Mouse (Mus musculus) urinary bladder, adult 2 months (tissue): Measurements from ENCODE around the gene Taf7l. TPM values are rescaled to one million over a fixed set of nuclear protein-coding genes. Genes with fewer than 3 reads are reported as not detected.

Source experiments
- DNase-seq: peaks from one replicate; pipeline ENCODE4 v3.0.0; 2022; ENCODE audit warnings: low spot score
- polyA plus RNA-seq: library from polyadenylated mRNA; depleted of rRNA; stranded (reverse); fragments of >200 nt; gene quantifications from 2 replicates; pipeline ENCODE4 v1.2.3, GENCODE M21; 2012; rRNA removed

The Taf7l gene
- polyA plus RNA-seq: not detected in 2 replicates

DNA sequence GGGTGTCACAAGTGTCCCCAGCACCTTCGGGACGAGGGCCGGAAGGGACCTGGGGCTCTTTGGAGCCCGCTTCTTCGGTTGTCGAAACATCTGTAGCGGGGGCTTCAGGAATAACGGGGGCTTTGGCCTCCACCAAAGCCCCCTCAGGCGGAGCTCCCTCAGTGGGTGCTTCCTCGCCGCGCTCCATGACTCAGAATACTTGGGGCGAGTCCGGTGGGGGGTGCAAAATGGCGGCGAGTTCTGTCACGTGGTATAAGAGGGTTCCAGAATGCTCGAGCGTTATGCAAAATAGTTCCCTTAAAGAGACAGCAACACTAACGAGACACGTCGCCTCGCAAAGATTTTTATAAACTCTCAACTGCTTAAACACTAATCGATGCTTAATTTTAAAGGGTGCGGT lies at the start of gene Taf7l:
Gene Taf7l (minus strand): TSS at position 201 of the 400 bp plus-strand sequence.
- DNase-seq: no peak

DNA sequence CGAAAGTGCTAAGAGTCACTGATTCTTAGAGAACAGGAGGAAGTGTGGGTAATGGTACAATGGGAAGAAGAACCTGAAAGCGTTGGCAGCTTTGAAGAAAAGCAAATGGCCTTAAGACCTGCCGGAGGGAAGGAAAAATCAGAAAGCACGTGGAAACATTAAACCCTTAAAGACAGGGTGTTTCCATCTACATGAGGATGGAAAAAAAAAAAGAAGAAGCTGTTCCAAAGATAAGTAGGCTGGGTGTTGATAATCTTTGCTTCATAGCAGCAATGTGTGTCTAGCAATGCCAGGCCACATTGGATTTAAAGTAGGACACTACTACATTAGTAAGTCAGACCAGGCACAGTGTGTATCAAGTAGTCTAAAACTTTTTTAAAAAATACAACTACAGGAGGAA lies 49.0 kb upstream of the Taf7l start:
- DNase-seq: no peak

DNA sequence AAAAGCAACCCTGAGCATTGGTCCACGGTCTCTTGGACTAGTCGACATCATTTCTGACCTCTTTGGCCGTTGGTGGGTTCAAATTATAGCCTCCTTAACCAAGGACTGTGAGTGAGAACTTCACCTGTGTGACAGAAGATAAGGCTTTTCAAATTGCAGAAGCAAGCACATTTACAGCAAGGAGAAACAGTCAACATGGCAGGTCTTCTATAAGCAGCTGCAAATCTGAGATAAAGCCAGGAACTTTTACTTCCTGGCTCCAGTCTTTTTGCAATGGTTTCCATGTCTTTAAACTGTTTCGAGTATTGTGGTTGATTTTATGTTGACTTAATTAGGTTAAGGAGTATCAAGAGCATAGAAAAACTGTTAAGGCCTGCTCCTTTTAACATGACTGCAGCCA lies 47.5 kb upstream of the Taf7l start:
- no peak for DNase-seq

DNA sequence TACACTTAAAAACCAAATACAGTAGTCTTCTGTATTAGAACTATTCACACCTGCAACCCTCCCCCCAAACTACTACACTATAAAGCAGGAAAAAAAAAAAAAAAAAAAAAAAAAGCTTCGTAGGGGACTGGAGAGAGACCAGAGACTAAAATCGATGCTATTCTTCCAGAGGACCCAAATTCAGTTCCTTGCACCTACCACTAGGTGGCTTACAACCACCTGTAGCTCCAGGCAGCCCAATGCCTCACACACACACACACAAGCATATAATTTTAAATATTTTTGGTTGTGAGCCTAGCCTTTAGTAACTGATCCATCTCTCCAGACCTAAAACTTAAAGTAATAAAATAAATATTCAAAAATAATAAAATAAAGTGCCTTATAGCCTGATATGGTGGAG lies 33.2 kb upstream of the Taf7l start:
- no peak for DNase-seq

DNA sequence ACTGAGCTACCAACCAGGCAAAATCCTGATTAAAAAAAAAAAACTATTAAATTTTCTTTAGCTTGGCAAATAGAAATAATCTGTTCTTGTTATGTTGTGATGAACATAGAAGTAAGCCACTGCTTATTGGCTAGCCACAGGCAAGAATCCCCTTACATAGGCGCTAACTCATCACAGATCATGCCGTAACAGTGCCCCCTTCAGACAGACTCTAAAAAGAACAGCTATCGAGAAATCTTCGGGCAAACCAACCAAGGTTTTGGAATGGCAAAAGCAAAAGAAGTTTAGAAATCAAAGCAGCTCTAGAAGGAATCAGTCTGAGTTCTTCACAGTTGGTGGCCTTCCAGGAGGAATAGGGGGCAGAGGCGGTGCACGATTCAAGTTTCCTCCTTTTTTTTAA lies 31.7 kb upstream of the Taf7l start:
- no peak for DNase-seq

DNA sequence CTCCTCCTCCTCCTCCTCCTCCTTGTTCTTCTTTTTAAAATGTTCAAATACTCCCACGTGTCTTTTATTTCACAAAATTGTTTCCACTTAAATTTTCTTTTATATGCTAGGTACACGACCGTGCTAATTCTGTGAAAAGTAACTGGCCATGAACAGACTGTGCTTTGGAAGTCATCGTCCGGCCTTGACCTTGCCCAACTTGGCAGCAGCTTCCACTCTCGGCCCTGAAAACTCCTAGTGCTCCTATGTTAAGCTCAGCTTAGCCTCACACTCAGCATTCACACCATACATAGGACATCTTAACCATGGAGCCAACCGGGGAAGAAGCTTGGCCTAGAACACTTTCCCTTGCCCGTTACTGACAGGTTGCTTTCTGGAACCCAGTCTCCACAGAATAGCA lies 24.4 kb upstream of the Taf7l start:
- no peak for DNase-seq

DNA sequence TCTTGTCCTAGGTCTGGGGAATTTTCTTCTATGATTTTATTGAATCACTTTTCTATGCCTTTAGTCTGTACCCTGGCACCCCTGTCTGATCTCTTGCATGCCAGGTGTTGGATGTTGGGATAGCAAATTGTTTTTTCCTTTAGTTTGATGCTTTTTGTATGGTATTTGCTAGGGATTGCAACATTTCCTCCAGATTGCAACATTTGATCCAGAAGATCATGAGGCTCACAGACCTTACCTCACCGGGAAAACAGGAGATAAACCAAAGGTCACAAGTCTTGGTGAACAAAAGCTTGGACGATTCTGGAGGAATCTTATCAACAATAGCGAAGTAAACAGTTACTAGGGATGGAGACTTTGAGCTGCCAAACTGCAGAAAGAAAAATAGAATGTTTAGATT lies 5.4 kb upstream of the Taf7l start:
- DNase-seq: no peak

DNA sequence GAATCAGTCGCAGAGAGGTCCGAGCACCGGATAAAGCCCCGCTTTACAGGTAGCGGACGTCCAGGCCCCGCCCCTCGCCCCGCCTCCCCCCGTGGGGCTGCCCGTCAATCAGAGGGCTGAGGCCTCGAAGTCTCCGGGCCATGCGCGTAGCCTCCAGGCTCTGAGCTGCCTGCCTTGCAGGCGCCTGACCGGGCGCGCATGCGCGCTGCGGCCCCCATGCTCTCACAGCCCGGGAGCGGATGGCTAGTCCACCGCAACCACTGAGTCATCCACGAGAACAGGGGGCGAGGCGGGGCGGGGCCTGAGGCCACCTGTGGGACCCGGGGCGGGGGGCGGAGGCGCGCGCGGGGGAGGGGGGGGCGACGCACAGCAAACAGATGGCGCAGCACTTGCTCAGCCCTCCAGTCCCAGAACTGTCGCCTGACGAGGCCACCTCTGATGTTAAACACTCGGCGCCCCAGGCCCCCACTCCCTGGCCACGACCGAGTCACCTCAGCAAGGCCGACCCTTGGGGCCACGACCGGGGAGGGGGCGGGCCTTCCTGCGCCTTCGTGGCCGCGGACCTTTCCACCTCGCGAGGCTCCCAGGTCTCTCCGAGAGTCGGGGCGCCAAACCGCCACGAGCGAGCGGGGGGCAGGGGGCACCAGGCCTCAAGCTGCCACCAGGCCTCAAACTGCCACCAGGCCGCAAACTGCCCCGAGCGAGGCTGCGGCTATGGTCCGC lies 1.1 kb downstream of the Taf7l start:
- no peak for DNase-seq

DNA sequence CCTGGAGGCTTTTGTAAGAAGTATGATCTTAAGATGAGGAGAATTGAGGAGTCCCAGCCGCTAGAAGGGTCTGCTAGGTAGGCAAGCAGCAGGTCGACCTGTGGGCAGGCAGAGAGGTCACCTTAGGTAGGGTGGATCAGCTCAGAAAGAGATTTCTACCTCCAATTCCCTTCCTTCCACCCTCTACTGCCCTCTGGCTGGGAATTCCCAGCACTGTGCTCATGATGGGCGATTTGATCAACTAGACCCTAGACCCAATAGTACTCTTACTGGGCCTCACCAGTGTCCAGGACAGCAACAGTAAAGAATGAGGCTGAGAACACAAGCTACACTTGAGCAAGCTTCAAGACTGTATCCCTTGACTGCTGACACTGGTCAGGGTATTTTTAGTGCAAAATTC lies 49.0 kb downstream of the Taf7l start:
- DNase-seq: no peak

DNA sequence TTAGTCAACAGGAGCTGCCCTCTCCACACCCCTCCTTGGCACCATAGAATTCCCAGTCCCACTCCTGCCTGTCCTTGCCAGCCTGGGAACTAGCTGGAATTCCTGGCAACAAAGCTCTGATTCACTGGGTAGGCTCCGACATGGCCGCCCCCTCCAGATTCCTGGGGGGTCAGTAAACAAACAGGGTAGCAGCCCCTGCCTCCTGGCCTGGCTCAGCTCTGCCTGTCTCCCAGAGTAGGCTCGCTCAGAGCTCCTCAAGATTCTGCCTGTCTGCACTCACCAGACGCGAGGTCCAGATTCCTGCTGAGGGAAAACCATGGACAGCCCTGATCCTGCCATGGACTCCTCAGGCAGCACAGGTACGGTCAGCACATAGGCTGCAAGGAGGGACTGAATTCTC lies 49.5 kb downstream of the Taf7l start:
- no peak for DNase-seq

DNA sequence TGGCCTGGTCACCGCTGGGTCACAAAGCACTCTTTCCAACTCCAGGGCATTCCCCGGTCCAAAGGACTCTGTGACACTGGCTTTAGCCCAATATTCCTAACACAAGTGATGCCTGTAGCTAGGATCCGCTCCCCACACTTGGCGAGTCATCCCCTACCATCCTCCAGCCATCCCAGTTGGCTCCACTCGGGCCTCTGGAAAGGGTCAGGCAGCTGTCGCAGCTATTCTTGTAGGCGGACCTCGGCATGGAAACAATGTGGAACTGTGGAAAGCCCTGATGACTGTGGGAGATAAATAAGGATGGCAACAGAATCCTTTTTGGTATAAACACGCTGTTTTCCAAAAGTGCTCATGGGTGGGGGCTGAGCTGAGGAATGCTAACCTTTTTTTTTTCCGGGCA lies 50.5 kb downstream of the Taf7l start:
- DNase-seq: no peak

DNA sequence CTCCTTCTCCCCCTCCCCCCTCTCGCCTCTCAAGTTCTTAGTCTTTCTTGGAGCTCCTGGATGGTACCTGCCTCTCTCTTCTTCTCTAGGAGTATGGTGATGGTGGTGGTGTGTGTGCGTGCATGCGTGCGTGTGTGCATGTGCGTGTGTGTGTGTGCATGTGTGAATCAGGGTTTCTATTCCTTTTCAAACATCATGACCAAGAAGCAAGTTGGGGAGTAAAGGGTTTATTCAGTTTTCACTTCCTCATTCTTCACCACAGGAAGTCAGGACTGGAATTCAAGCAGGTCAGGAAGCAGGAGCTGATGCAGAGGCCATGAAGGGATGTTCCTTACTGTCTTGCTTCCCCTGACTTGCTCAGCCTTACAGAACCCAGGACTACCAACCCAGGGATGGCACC lies 52.0 kb downstream of the Taf7l start:
- no peak for DNase-seq

DNA sequence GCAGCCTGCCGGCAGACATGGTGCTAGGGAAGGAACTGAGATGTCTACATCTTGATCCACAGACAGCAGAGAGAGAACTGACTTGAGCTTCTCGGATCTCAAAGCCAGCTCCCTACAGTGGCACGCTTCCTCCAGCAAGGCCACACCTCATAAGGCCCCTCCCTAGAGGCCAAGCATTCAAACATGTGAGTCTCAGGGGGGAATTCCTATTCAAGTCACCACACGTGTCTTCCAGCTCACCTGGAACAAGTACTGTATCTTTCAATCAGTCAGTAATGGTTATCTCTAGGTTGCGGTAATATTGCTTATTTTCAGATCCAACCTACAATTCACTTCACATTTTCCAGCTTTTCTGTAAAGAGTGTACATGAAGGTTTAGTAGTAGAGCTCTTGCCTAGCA lies 56.2 kb downstream of the Taf7l start:
- no peak for DNase-seq

DNA sequence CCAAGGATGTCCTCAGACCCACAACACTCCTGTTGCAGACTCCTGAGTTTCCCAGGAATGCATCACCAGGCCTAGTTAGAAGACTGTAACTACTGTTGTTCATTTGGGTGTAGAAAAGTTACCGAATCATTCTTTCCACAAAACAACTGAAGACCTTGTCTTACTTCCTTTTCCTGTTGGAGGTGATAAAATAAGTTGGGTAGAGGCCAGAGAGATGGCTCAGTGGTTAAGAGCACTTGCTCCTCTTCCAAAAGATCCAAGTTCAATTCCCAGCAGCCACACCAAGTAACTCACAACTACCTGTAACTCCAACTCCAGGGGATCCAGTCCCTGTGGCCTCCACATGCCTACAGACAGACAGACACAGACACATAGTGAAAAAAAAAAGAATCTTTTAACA lies 64.2 kb downstream of the Taf7l start:
- DNase-seq: no peak

Other genes with a start within 250 kb of the Taf7l start
- gene Trmt2b, start 199.5 kb downstream of the Taf7l start, polyA plus RNA-seq: 23.1 and 24.3 TPM in 2 replicates
- 0.61 and 0.83 TPM in 2 replicates for gene Tmem35a, start 181.3 kb downstream of the Taf7l start, polyA plus RNA-seq
- gene Cenpi, start 168.4 kb downstream of the Taf7l start, polyA plus RNA-seq: 0.87 and 0.93 TPM in 2 replicates
- 1.5 TPM in 2 replicates for gene Drp2, start 71.9 kb downstream of the Taf7l start, polyA plus RNA-seq
- gene Timm8a1, start 65.4 kb upstream of the Taf7l start, polyA plus RNA-seq: 8.6 and 9.2 TPM in 2 replicates
- 2.1 and 3.0 TPM in 2 replicates for gene Btk, start 107.1 kb upstream of the Taf7l start, polyA plus RNA-seq
- 1,373 and 1,449 TPM in 2 replicates for gene Rpl36a, start 109.2 kb upstream of the Taf7l start, polyA plus RNA-seq
- gene Gla, start 124.6 kb upstream of the Taf7l start, polyA plus RNA-seq: 5.4 and 5.8 TPM in 2 replicates
- gene Hnrnph2, start 124.7 kb upstream of the Taf7l start, polyA plus RNA-seq: 63.8 and 66.5 TPM in 2 replicates
- 1.1 and 2.0 TPM in 2 replicates for gene Armcx4, start 210.0 kb upstream of the Taf7l start, polyA plus RNA-seq
- 21.1 and 22.8 TPM in 2 replicates for gene Armcx1, start 241.5 kb upstream of the Taf7l start, polyA plus RNA-seq